Mouse (Mus musculus) heart, embryonic 14.5 days (tissue): Measurements from ENCODE around the gene Pcdh7. TPM values are rescaled to one million over a fixed set of nuclear protein-coding genes. Genes with fewer than 3 reads are reported as not detected.

ENCODE experiments used
- ATAC-seq: fragments of 200-750 bp; cut with Nextera tagmentation; 2 replicates; pipeline ENCODE4 v1.8.0; 2017; ENCODE audit warnings: low read depth, moderate TSS enrichment; ENCODE audit not compliant: insufficient number of reproducible peaks, insufficient read depth, low FRiP score
- H3K27ac ChIP-seq, 2 experiments: fragments of 200-500 bp in 1 of 2; fragments of 300-500 bp in 1 of 2; sonication (generic) in 1 of 2; replicated peaks in 1 of 2; 2 replicates each; pipeline ENCODE4 v1.5.1; 2012 to 2014; ENCODE audit warnings: low read depth in 2 of 2, low read length in 2 of 2, control low read depth in 1 of 2, mild to moderate bottlenecking in 1 of 2, mixed read lengths in 1 of 2; ENCODE audit not compliant: control insufficient read depth in 1 of 2, insufficient read depth in 1 of 2
- H3K27me3 ChIP-seq: fragments of 300-500 bp; sonication (generic); 2 replicates; pipeline ENCODE4 v1.6.1; 2014; ENCODE audit warnings: mild to moderate bottlenecking, low read length, control low read depth; ENCODE audit not compliant: control insufficient read depth, insufficient read depth
- H3K36me3 ChIP-seq: fragments of 300-500 bp; sonication (generic); 2 replicates; pipeline ENCODE4 v1.6.1; 2014; ENCODE audit warnings: mild to moderate bottlenecking, control low read depth, low read length, mixed read lengths; ENCODE audit not compliant: control insufficient read depth, insufficient read depth
- H3K4me1 ChIP-seq, 2 experiments: fragments of 200-500 bp in 1 of 2; fragments of 300-500 bp in 1 of 2; sonication (generic) in 1 of 2; 2 replicates each; pipeline ENCODE4 v1.6.1; 2012 to 2014; ENCODE audit warnings: low read length in 2 of 2, control low read depth in 1 of 2, mixed read lengths in 1 of 2; ENCODE audit not compliant: control insufficient read depth in 2 of 2, insufficient read depth in 2 of 2
- H3K4me2 ChIP-seq: fragments of 300-500 bp; sonication (generic); 2 replicates; pipeline ENCODE4 v1.6.1; 2014; ENCODE audit warnings: mild to moderate bottlenecking, low read length
- H3K4me3 ChIP-seq, 2 experiments: fragments of 200-500 bp in 1 of 2; fragments of 300-500 bp in 1 of 2; sonication (generic) in 1 of 2; 2 replicates each; pipeline ENCODE4 v1.5.1; 2012 to 2014; ENCODE audit warnings: low read length in 2 of 2, mild to moderate bottlenecking in 2 of 2, control low read depth in 1 of 2, low read depth in 1 of 2, moderate library complexity in 1 of 2; ENCODE audit not compliant: control insufficient read depth in 1 of 2, insufficient read depth in 1 of 2
- H3K9ac ChIP-seq: fragments of 300-500 bp; sonication (generic); 2 replicates; pipeline ENCODE4 v1.6.1; 2014; ENCODE audit warnings: mild to moderate bottlenecking, low read length
- H3K9me3 ChIP-seq: fragments of 300-500 bp; sonication (generic); 2 replicates; pipeline ENCODE4 v1.6.1; 2016; ENCODE audit warnings: low read length, control low read depth; ENCODE audit not compliant: control insufficient read depth
- WGBS: fragments of 180-500 bp; shearing (Covaris S2); extraction: QIAGEN DNeasy Blood & Tissue Kit; methylation state at CpG from one replicate; pipeline ENCODE4 v1.1.7; 2014; 5-methylcytosine and 5-hydroxymethylcytosine counted together
- polyA plus RNA-seq: library from polyadenylated mRNA; unstranded; fragments of >200 nt; fragmentation: Nextera tagmentation; extraction: Ambion mirVana; gene quantifications from 2 replicates; pipeline ENCODE4 v1.2.1, GENCODE M21; 2014

Pcdh7 gene
- polyA plus RNA-seq, 1 experiment from 2014 or later = 32.9 TPM

- WGBS = 5% methylated on average over 6 of the region's 6 CpGs
- no peak for ATAC-seq
- peak overlapping the region; percentile 51 to 79 for H3K4me3 ChIP-seq
- peak overlapping the region; percentile 85 for H3K4me2 ChIP-seq
- H3K36me3 ChIP-seq = 0 out of 2 replicates have a peak, but pooled peaks cover 3% of the 10 kb centered on the region
- no peaks in the 10 kb centered on the region for H3K27me3 ChIP-seq
- peaks cover 0 to 6% of the 10 kb centered on the region in 2 experiments; a peak in 1 of 4 replicates for H3K4me1 ChIP-seq
- H3K27ac ChIP-seq = peak overlapping the region; percentile 34 to 53
- no peaks in the 10 kb centered on the region for H3K9me3 ChIP-seq
- peak overlapping the region; percentile 83 for H3K9ac ChIP-seq
Measured at GRCm38 (mm10) chr5:57721927-57722326, 4.2 kb downstream of the Pcdh7 start.

GRCm38 (mm10) chr5:57733451-57733850 lies 15.7 kb downstream of the Pcdh7 start:
- Histone ChIP-seq H3K9ac (no peak overlapping the region), H3K27me3 (no peaks in the 10 kb centered on the region), H3K4me2 (no peak overlapping the region), H3K36me3 (0 out of 2 replicates have a peak, but pooled peaks cover 5% of the 10 kb centered on the region), H3K9me3 (no peaks in the 10 kb centered on the region), H3K4me3 (no peak overlapping the region), H3K27ac (no peak overlapping the region), H3K4me1 (peaks cover 2 to 30% of the 10 kb centered on the region in 2 experiments; a peak in 2 of 4 replicates)
- WGBS = 50% methylated on average over 1 of the region's 1 CpGs
- no peak for ATAC-seq

DNA sequence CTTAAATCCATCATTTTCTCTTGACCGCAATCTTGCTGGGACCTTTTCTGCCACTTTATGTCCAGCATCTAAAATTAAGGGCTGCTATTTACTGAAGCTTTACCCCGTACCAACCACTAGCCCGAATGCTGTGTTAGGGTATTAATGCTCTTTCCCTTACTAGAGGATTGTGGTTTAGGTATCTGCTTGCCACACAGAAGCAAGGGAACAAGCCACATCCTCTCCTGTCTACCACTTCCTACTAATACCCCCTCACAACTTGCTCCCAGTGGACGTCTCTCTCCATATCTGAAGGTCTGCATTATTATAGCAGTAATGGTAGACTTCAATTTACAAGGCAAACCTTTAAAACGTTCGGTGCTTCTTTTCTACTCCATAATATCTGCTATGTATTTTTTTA lies 18.0 kb downstream of the Pcdh7 start:
- Histone ChIP-seq H3K4me2 (no peak overlapping the region), H3K4me3 (no peak overlapping the region), H3K9ac (no peak overlapping the region), H3K27me3 (no peaks in the 10 kb centered on the region), H3K4me1 (peaks cover 4 to 38% of the 10 kb centered on the region in 2 experiments), H3K9me3 (no peaks in the 10 kb centered on the region), H3K27ac (no peak overlapping the region), H3K36me3 (no peaks in the 10 kb centered on the region)
- WGBS = 82% methylated on average over 6 of the region's 6 CpGs
- no peak for ATAC-seq

- ATAC-seq = no peak
- 9% methylated on average over 6 of the region's 6 CpGs for WGBS
- H3K27me3 ChIP-seq = no peaks in the 10 kb centered on the region
- no peaks in the 10 kb centered on the region for H3K9me3 ChIP-seq
- H3K4me1 ChIP-seq = peaks cover 5 to 47% of the 10 kb centered on the region in 2 experiments
- peak overlapping the region; percentile 56 for H3K4me2 ChIP-seq
- H3K36me3 ChIP-seq = no peaks in the 10 kb centered on the region
- no peak overlapping the region; a peak in 1 of 4 replicates for H3K4me3 ChIP-seq
- H3K27ac ChIP-seq = peak overlapping the region; percentile 86 to 90
- peak overlapping the region; percentile 21; the same call in 1 of the 2 replicates for H3K9ac ChIP-seq
Measured at GRCm38 (mm10) chr5:57742924-57743323, 25.2 kb downstream of the Pcdh7 start.

GRCm38 (mm10) chr5:57743956-57744661 lies 26.3 kb downstream of the Pcdh7 start:
- no peaks in the 10 kb centered on the region for H3K27me3 ChIP-seq
- H3K36me3 ChIP-seq = no peaks in the 10 kb centered on the region
- WGBS = 16% methylated on average over 2 of the region's 2 CpGs
- H3K9me3 ChIP-seq = no peaks in the 10 kb centered on the region
- ATAC-seq = peak; percentile 88
- H3K4me1 ChIP-seq = peaks cover 5 to 47% of the 10 kb centered on the region in 2 experiments
- H3K9ac ChIP-seq = no peak overlapping the region
- H3K4me2 ChIP-seq = peak overlapping the region; percentile 56
- H3K27ac ChIP-seq = peak overlapping the region; percentile 39 to 86; a peak in 3 of 4 replicates
- no peak overlapping the region for H3K4me3 ChIP-seq

DNA sequence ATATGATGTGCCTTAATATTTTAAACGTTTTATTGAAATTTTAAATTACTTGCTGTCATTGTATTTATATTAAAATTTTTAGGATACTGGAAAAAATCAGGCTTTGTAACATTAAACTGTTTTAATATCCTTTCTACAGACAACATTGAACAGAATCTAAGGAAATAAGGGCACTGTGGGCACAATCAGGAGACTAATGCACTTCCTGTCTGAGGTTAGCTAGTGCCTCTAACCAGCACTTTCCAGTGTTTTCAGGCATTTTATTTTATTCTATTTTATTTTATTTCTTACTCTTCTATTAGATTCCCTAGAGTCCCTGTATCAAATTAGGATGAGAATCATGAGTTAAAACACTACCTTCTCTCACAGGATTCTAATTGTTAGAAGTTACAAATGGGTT lies 28.1 kb downstream of the Pcdh7 start:
- WGBS = 74% methylated on average over 1 of the region's 1 CpGs
- Histone ChIP-seq H3K4me2 (no peak overlapping the region), H3K27me3 (no peaks in the 10 kb centered on the region), H3K4me1 (peaks cover 3 to 37% of the 10 kb centered on the region in 2 experiments), H3K9ac (no peak overlapping the region), H3K4me3 (no peak overlapping the region), H3K36me3 (no peaks in the 10 kb centered on the region), H3K27ac (no peak overlapping the region), H3K9me3 (no peaks in the 10 kb centered on the region)
- no peak for ATAC-seq

DNA sequence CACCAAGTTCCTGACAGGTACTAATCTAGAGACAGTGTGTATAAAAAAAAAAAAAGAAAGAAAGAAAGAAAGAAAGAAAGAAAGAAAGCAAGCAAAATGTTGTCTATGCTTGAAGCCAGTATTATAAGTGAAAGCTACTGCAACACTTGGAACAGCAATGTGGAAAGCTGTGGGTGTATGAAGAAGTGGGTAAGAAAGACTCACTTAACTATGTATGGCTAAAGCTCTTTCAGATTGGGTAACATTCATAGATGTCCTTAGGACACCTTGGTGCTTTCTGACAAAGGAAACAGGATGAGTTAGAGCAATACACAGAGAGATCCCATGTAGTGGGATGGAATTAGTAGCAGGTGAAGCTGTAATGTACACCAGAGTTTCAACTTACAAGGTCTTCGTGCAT lies 32.6 kb downstream of the Pcdh7 start:
- no peak for ATAC-seq
- WGBS = 97% methylated on average over 1 of the region's 1 CpGs
- no peak overlapping the region for H3K27ac ChIP-seq

More for the DNA sequence above, 32.6 kb downstream of the Pcdh7 start:
- Histone ChIP-seq H3K4me2 (no peak overlapping the region), H3K9ac (no peak overlapping the region), H3K4me3 (no peak overlapping the region), H3K9me3 (no peaks in the 10 kb centered on the region), H3K36me3 (no peaks in the 10 kb centered on the region), H3K4me1 (peaks cover 0 to 8% of the 10 kb centered on the region in 2 experiments; a peak in 1 of 4 replicates), H3K27me3 (no peaks in the 10 kb centered on the region)
